Mouse (Mus musculus) cerebellum, adult 2 months (tissue): Measurements from ENCODE around the gene Dtd1.

ENCODE experiments used
- CTCF ChIP-seq: fragments of 200-500 bp; IDR thresholded peaks from 2 replicates; pipeline ENCODE4 v1.5.1; 2011; ENCODE audit warnings: low read depth, mild to moderate bottlenecking, control low read depth, low read length, moderate library complexity, borderline replicate concordance; ENCODE audit not compliant: insufficient read depth
- POLR2A ChIP-seq: fragments of 200-500 bp; IDR thresholded peaks from 2 replicates; pipeline ENCODE4 v1.6.1; 2011; ENCODE audit warnings: low read length, control low read depth, borderline replicate concordance; ENCODE audit not compliant: insufficient read depth

DNA sequence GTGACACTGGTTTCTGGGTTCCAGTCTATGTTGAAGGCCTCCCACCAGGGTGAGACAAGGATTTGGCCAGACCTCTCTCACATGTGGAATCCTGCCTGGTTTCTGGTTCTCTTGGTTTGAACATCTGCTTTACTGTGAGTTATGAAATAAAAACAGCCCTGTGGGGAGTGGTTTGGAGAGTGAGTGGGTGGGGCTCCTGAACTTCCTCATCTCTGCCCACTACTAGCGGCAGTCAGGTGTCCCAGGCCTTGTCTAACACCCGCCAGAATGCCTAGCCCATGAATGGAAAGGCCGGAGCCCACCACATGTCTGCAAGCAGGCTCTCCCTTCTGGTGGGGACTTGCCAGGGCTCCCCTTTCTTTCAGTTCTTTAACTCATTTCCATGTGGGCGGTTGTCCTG lies 42.3 kb downstream of the Dtd1 start:
- no peak for TF ChIP-seq CTCF
- TF ChIP-seq POLR2A: no peak
